Mouse (Mus musculus) embryonic facial prominence, embryonic 15.5 days (tissue): Measurements from ENCODE around the gene Macf1. TPM values are rescaled to one million over a fixed set of nuclear protein-coding genes. Genes with fewer than 3 reads are reported as not detected.
A peak's percentile ranks its signal among the peaks of the same experiment; 100 is the strongest.

ENCODE experiments used
- ATAC-seq: fragments of 200-750 bp; cut with Nextera tagmentation; 2 replicates; pipeline ENCODE4 v1.8.0; 2017; ENCODE audit warnings: low read depth, moderate TSS enrichment; ENCODE audit not compliant: insufficient number of reproducible peaks, low FRiP score, low TSS enrichment
- H3K27ac ChIP-seq: fragments of 300-500 bp; sonication (generic); replicated peaks from 2 replicates; pipeline ENCODE4 v1.5.1; 2015; ENCODE audit warnings: mild to moderate bottlenecking, inconsistent platforms
- H3K27me3 ChIP-seq: fragments of 300-500 bp; sonication (generic); 2 replicates; pipeline ENCODE4 v1.6.1; 2015; ENCODE audit warnings: inconsistent platforms
- H3K36me3 ChIP-seq: fragments of 300-500 bp; sonication (generic); 2 replicates; pipeline ENCODE4 v1.6.1; 2015; ENCODE audit warnings: mild to moderate bottlenecking, inconsistent platforms
- H3K4me1 ChIP-seq: fragments of 300-500 bp; sonication (generic); 2 replicates; pipeline ENCODE4 v1.6.1; 2015; ENCODE audit warnings: inconsistent platforms
- H3K4me2 ChIP-seq: fragments of 300-500 bp; sonication (generic); replicated peaks from 2 replicates; pipeline ENCODE4 v1.6.1; 2015; ENCODE audit warnings: mild to moderate bottlenecking, inconsistent platforms
- H3K4me3 ChIP-seq: fragments of 300-500 bp; sonication (generic); replicated peaks from 2 replicates; pipeline ENCODE4 v1.5.1; 2015; ENCODE audit warnings: mild to moderate bottlenecking, inconsistent platforms
- H3K9ac ChIP-seq: fragments of 300-500 bp; sonication (generic); 2 replicates; pipeline ENCODE4 v1.6.1; 2015; ENCODE audit warnings: inconsistent platforms
- H3K9me3 ChIP-seq: fragments of 300-500 bp; sonication (generic); replicated peaks from 2 replicates; pipeline ENCODE4 v1.6.1; 2016; ENCODE audit warnings: inconsistent platforms
- WGBS: fragments of 180-500 bp; shearing (Covaris S2); methylation state at CpG from one replicate; pipeline ENCODE4 v1.1.7; 2015; 5-methylcytosine and 5-hydroxymethylcytosine counted together
- polyA plus RNA-seq: library from polyadenylated mRNA; unstranded; fragments of >200 nt; fragmentation: Nextera tagmentation; extraction: Ambion mirVana; gene quantifications from 2 replicates; pipeline ENCODE4 v1.2.1, GENCODE M21; 2015

Gene Macf1
- polyA plus RNA-seq, 1 experiment from 2014 or later, result 42.5 TPM

- 88% methylated on average over 2 of the region's 2 CpGs for WGBS
- Histone ChIP-seq H3K36me3 (no peaks in the 10 kb centered on the region), H3K4me1 (peaks cover 13% of the 10 kb centered on the region), H3K27me3 (no peaks in the 10 kb centered on the region), H3K9me3 (no peaks in the 10 kb centered on the region), H3K27ac (no peak overlapping the region), H3K4me3 (no peak overlapping the region), H3K4me2 (no peak overlapping the region), H3K9ac (no peak overlapping the region)
- ATAC-seq, result no peak
Observed at GRCm38 (mm10) chr4:123416829-123417228, 267.3 kb downstream of the Macf1 start.

- Histone ChIP-seq H3K9ac (no peak overlapping the region), H3K27ac (no peak overlapping the region), H3K9me3 (no peaks in the 10 kb centered on the region), H3K4me3 (no peak overlapping the region), H3K36me3 (no peaks in the 10 kb centered on the region), H3K27me3 (no peaks in the 10 kb centered on the region), H3K4me2 (no peak overlapping the region), H3K4me1 (peaks cover 15% of the 10 kb centered on the region)
- ATAC-seq, result no peak
- WGBS, result 72% methylated on average over 1 of the region's 1 CpGs
Observed at GRCm38 (mm10) chr4:123415566-123415965, 268.6 kb downstream of the Macf1 start.

- Histone ChIP-seq H3K4me2 (no peak overlapping the region), H3K9me3 (no peaks in the 10 kb centered on the region), H3K4me1 (peaks cover 32% of the 10 kb centered on the region), H3K36me3 (no peaks in the 10 kb centered on the region), H3K4me3 (no peak overlapping the region), H3K9ac (no peak overlapping the region), H3K27me3 (no peaks in the 10 kb centered on the region), H3K27ac (0 out of 2 replicates have a peak overlapping the region, but pooled peaks have one; percentile 22)
- no peak for ATAC-seq
- whole genome bisulfite sequencing, result 19% methylated on average over 2 of the region's 2 CpGs
Observed at GRCm38 (mm10) chr4:123413876-123414275, 270.3 kb downstream of the Macf1 start.

DNA sequence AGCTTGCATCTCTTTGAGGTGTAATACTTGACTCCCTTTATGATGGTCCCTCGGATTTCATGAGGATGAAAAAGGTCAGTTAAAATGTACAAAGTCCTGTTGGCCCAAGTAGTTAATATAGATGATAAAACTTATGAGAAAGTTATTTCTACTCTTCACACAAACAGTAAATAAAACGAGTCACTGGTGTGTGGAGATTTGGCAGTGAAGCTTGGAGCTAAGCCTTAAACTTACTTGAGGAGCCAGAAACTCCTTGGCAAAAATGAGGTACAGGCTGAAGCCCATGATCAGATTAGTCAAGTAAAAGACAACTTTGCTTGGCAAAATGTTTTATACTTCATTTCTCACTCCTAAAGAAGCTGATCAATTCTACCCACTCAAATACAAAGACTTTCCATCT lies 271.2 kb downstream of the Macf1 start:
- H3K27ac ChIP-seq, result peak overlapping the region; percentile 94
- peak overlapping the region; percentile 88; the same call in 1 of the 2 replicates for H3K4me2 ChIP-seq
- no peak overlapping the region for H3K9ac ChIP-seq
- peaks cover 40% of the 10 kb centered on the region for H3K4me1 ChIP-seq
- no peaks in the 10 kb centered on the region for H3K27me3 ChIP-seq
- 38% methylated on average over 2 of the region's 2 CpGs for WGBS
- no peaks in the 10 kb centered on the region for H3K36me3 ChIP-seq
- no peak overlapping the region for H3K4me3 ChIP-seq
- no peaks in the 10 kb centered on the region for H3K9me3 ChIP-seq
- no peak for ATAC-seq

- no peak for ATAC-seq
Observed at GRCm38 (mm10) chr4:123412528-123412878, 271.7 kb downstream of the Macf1 start.

DNA sequence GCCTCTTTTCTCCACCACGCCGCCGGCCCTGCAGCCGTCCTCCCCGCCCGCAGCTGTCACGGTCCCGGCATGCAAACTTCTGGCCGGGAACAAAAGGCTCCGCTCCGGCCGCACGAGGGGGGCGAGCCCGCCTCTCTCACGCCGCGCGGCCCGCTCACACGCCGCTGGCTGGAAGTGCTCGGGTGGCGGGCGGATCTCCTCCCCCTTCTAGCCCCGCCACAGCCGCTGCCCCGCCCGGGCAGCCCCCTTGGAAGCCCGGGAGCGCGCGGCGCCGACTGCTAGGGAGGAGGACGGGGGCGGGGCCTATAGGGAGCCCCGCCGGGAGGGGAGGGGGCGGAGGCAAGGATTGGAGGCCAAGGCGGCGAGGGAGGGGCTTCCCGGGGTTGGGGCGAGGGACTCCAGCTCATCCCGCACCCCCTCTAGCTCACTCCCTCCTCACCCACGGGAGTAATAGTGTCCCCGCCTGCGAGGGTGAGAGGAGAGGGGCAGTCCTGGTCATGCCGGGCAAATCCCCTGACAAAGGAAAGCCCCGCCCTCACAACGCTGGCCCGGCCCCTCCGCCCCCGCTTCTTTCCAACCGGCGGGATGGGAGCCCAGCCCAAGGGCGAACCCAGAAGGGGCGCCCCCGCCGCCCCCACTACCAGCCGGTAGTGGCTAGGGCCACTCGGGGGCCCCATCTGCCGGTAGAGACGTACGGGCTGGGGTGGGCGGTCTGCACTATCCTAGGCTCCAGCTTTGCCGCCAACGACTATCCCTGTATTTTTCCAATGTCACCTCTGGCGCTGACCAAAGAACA lies 272.2 kb downstream of the Macf1 start:
- Histone ChIP-seq H3K9ac (peak overlapping the region; percentile 72), H3K4me1 (peaks cover 48% of the 10 kb centered on the region), H3K4me2 (peak overlapping the region; percentile 88), H3K27me3 (no peaks in the 10 kb centered on the region), H3K36me3 (peaks cover 5% of the 10 kb centered on the region; the same call in 1 of the 2 replicates), H3K4me3 (peak overlapping the region; percentile 79), H3K9me3 (no peaks in the 10 kb centered on the region), H3K27ac (peak overlapping the region; percentile 94)
- ATAC-seq, result peak; percentile 94
- under 1% methylated on average over 65 of the region's 69 CpGs for WGBS

More at GRCm38 (mm10) chr4:123412528-123412878, 271.7 kb downstream of the Macf1 start:
- no peaks in the 10 kb centered on the region for H3K27me3 ChIP-seq
- H3K9ac ChIP-seq, result peak overlapping the region; percentile 72
- no peaks in the 10 kb centered on the region for H3K9me3 ChIP-seq
- H3K4me3 ChIP-seq, result peak overlapping the region; percentile 79
- 6% methylated on average over 6 of the region's 6 CpGs for whole genome bisulfite sequencing
- peaks cover 44% of the 10 kb centered on the region for H3K4me1 ChIP-seq
- H3K4me2 ChIP-seq, result peak overlapping the region; percentile 88
- peaks cover 4% of the 10 kb centered on the region; the same call in 1 of the 2 replicates for H3K36me3 ChIP-seq
- H3K27ac ChIP-seq, result peak overlapping the region; percentile 94

DNA sequence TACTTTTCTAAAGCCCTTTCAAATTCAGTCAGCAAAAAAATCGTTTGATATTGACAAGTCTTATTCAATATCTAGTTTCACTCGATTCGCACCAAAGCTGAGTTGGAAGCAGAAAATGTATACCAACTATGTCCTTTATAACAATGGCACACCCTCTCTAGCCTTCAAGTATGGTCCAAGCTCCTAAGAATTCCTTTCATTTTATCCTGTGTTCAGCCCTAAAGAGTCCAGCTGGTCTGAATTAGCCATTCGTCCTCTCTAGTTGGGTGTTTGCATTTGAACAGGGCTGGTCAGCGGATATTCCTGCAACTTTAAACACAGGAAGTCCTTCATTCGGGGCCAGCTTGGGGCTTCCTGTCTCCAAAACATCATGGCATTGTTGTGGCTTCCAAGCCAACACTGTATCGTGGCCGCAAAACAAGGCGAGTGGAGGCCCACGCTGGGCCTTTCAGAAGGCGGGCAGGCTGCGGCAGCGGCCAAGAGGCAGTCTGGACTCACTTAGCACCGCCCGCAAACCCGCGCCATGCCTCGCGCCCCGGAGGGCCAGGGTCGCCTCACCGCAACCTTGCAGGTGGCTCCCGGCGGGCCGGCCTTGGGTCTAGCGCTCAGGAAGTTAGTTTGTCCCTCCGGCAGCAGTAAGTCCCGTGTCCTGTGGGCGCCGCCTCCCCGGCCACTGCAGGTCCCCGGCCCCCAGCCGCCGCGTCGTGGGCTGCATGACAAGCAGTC lies 273.0 kb downstream of the Macf1 start:
- no peaks in the 10 kb centered on the region for H3K27me3 ChIP-seq
- H3K36me3 ChIP-seq, result peaks cover 5% of the 10 kb centered on the region; the same call in 1 of the 2 replicates
- H3K4me1 ChIP-seq, result peaks cover 56% of the 10 kb centered on the region
- H3K4me3 ChIP-seq, result peak overlapping the region; percentile 79
- peak; percentile 30 for ATAC-seq
- H3K9me3 ChIP-seq, result no peaks in the 10 kb centered on the region
- H3K9ac ChIP-seq, result peak overlapping the region; percentile 72
- 1% methylated on average over 34 of the region's 36 CpGs for WGBS
- H3K4me2 ChIP-seq, result peak overlapping the region; percentile 88
- peak overlapping the region; percentile 94 for H3K27ac ChIP-seq

DNA sequence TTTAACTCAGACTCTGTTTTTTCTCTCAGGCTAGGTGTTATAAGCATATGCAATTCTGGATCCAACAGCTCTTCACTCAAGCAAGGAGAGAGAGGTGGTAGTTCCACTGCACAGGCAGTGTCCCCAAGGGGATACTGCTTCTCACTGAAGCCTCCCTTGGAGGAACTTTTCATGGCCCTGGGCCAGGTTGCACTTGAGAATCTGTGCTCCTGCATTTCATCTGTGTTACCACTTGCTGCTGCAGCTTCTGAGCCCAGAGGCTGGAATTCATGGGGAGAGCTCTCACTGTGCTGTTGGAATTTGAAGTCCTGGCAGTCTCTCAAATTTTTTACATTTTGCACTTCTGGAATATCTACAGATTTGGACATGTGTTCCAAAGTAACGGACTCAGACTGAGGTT lies 274.4 kb downstream of the Macf1 start:
- Histone ChIP-seq H3K4me2 (no peak overlapping the region), H3K9me3 (no peaks in the 10 kb centered on the region), H3K9ac (no peak overlapping the region), H3K27me3 (no peaks in the 10 kb centered on the region), H3K36me3 (peaks cover 5% of the 10 kb centered on the region; the same call in 1 of the 2 replicates), H3K27ac (no peak overlapping the region), H3K4me1 (peaks cover 68% of the 10 kb centered on the region), H3K4me3 (no peak overlapping the region)
- WGBS, result 31% methylated on average over 1 of the region's 1 CpGs
- no peak for ATAC-seq

DNA sequence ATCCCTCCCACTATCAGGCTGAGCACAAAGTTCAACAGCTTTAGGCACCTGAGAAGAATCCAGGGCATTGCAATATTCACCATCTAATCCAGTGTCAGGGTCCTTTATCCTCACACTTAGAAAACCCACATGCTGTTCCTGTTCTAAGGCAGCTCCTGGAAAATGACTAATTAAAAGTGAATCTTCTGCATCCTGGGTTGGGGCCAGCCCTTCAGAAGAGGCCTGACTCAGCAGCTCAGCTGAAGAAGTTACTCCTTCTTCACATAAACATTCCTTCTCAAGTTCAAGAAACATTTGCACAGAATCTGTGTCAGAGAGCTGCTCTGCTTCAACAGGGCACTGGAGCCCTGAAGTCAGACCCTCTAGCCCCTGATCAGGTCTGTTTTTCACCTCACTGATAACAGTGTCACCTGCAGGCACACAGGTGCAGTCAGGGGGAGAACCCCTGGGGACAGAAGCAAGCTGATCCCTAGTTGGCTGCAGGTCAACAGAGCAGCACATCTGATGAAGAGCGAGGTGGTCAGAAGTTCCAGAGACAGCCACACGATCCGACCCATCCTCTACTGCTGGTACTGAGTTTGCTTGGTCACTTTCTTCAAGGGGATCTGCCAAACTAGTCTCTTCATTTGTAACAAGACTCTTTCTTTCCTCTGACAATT lies 275.0 kb downstream of the Macf1 start:
- no peaks in the 10 kb centered on the region for H3K9me3 ChIP-seq
- peaks cover 72% of the 10 kb centered on the region for H3K4me1 ChIP-seq
- no peak overlapping the region for H3K4me3 ChIP-seq
- no peak overlapping the region for H3K4me2 ChIP-seq
- 90% methylated on average over 3 of the region's 3 CpGs for WGBS
- ATAC-seq, result no peak
- H3K27me3 ChIP-seq, result no peaks in the 10 kb centered on the region
- no peak overlapping the region for H3K27ac ChIP-seq
- H3K9ac ChIP-seq, result no peak overlapping the region
- peaks cover 5% of the 10 kb centered on the region; the same call in 1 of the 2 replicates for H3K36me3 ChIP-seq

GRCm38 (mm10) chr4:123407792-123408191 lies 276.4 kb downstream of the Macf1 start:
- Histone ChIP-seq H3K27me3 (no peaks in the 10 kb centered on the region), H3K9ac (no peak overlapping the region), H3K9me3 (no peaks in the 10 kb centered on the region), H3K27ac (no peak overlapping the region), H3K4me2 (peak overlapping the region; percentile 25; the same call in 1 of the 2 replicates), H3K4me1 (peaks cover 69% of the 10 kb centered on the region), H3K4me3 (no peak overlapping the region), H3K36me3 (peaks cover 5% of the 10 kb centered on the region; the same call in 1 of the 2 replicates)
- 67% methylated on average over 6 of the region's 6 CpGs for WGBS
- no peak for ATAC-seq

- H3K9ac ChIP-seq, result no peak overlapping the region
- WGBS, result 44% methylated on average over 1 of the region's 1 CpGs
- H3K4me2 ChIP-seq, result no peak overlapping the region
- no peaks in the 10 kb centered on the region for H3K27me3 ChIP-seq
- H3K9me3 ChIP-seq, result no peaks in the 10 kb centered on the region
- H3K27ac ChIP-seq, result no peak overlapping the region
- no peak for ATAC-seq
- H3K36me3 ChIP-seq, result peaks cover 23% of the 10 kb centered on the region
- H3K4me3 ChIP-seq, result no peak overlapping the region
- H3K4me1 ChIP-seq, result peaks cover 46% of the 10 kb centered on the region
Observed at GRCm38 (mm10) chr4:123404056-123404455, 280.1 kb downstream of the Macf1 start.
